Mouse (Mus musculus) fat pad, adult 2 months (tissue): Measurements from ENCODE around the gene Gm10203.
"Not testable (repeated sequence)": the region's sequence is repeated elsewhere in the genome, so short reads cannot be mapped to it uniquely, and the experiment has no call there.

Experiments
- DNase-seq: peaks from one replicate; pipeline ENCODE4 v3.0.0-alpha.2; 2011; ENCODE audit warnings: low read depth, low spot score; ENCODE audit errors: extremely low read depth

The Gm10203 gene

GRCm38 (mm10) chr6:149134391-149135150 lies 4.6 kb downstream of the Gm10203 start:
- no peak for DNase-seq

DNA sequence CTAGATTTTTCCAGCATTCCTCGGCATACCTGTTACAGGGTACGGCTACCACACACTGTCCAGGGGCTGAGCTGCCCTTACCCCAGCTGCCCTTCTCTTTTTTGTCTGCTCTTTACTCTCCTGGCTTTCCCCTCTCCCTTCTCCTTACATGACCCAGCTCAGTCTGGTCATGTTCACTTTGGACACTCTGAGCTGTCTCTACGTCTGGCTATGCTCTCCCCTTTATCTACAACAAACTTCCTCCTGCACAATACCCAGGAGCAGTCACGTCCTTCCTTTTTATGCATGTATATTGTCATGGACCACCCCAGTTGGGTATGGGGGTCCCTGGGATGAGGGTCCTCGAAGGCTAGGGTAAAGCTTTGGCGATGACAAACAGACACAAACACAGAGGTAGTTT lies 5.7 kb downstream of the Gm10203 start:
- no peak for DNase-seq

- no peak for DNase-seq
Measured at GRCm38 (mm10) chr6:149137936-149138335, 8.0 kb downstream of the Gm10203 start.

DNA sequence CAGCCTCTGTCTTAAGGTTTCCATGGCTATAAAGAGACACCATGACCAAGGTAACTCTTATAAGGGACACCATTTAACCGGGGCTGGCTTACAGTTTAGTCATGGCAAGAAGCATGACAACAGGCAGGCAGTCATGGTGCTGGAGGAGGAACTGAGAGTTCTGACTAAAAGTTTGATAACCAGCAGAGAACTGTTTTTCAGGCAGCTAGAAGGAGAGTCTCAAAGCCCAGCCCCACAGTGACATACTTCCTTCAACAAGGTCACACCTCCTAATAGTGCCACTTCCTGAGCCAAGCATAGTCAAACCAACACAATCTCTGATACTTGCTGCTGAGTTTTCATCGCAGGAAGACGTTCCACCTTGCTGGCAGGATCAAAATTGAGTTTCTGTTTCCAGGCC lies 9.0 kb downstream of the Gm10203 start:
- DNase-seq: no peak

- no peak for DNase-seq
Measured at GRCm38 (mm10) chr6:149139471-149139870, 9.5 kb downstream of the Gm10203 start, which contains the start of gene Etfbkmt. Gene Etfbkmt (plus strand): TSS chr6:149139849.

GRCm38 (mm10) chr6:149141393-149142173 lies 11.6 kb downstream of the Gm10203 start:
- DNase-seq: no peak

DNA sequence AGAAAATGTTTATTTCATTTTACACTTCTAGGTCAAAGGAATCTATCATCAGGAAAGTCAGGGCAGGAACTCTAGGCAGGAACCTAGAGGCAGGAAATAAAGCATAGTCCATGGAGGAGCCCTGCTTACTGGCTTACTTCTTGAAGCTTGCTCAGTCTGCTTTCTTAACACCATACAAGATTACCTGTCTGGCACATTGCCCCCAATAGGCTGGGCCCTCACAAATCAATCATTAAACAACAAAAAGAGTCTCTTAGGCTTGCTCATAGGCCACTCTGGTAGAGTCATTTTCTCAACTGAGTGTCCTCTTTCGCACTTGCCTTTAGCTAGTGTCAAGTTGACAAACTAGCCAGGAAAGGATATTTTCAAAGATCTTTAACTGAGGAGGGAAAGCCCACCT lies 15.2 kb downstream of the Gm10203 start:
- no peak for DNase-seq

GRCm38 (mm10) chr6:149148436-149149229 lies 18.7 kb downstream of the Gm10203 start:
- DNase-seq: no peak

- no peak for DNase-seq
Measured at GRCm38 (mm10) chr6:149152119-149152518, 22.1 kb downstream of the Gm10203 start.

GRCm38 (mm10) chr6:149153473-149154115 lies 23.6 kb downstream of the Gm10203 start:
- DNase-seq: no peak

- no peak for DNase-seq
Measured at GRCm38 (mm10) chr6:149154116-149155030, 24.4 kb downstream of the Gm10203 start.

DNA sequence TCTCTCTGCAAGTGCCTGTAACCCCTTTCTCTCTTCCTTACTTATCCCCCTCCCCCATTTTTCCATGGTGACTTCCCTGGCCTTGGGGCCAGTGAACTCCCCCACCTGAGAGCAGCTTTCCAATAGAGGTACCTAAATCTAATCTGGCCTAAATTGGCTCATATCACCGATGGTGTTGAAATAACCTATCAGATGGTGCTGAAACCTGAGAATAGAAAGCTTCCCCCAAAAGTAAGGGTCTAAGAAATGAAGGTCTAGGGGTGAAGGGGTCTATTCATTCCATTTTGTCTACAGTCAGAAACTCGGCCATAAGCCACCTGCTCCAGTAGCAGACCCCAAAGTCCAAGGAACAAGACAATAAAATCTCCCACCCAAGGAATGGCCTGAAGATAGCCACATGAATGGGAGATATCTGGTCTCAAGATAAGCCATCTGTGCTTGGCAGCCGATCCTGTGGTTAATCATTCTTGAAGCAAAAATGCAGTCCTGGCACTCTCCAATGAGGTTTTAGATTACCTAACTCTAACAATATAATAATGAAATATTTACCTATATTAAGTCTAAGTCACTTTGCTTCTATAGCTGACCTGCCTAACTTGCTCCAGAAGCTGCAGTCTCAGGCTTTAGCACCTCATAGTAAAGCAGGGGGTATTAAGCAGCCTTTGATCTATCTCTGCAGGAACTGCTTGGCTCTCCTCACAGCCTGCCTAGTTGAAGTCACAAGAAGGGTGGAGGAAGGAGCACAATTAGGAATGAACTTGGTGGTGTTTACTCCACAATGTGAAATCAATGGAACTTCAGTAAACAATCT lies 25.3 kb downstream of the Gm10203 start:
- DNase-seq: no peak

GRCm38 (mm10) chr6:149167038-149167437 lies 37.1 kb downstream of the Gm10203 start:
- not testable (repeated sequence) for DNase-seq

- no peak for DNase-seq
Measured at GRCm38 (mm10) chr6:149167672-149168071, 37.7 kb downstream of the Gm10203 start.

DNA sequence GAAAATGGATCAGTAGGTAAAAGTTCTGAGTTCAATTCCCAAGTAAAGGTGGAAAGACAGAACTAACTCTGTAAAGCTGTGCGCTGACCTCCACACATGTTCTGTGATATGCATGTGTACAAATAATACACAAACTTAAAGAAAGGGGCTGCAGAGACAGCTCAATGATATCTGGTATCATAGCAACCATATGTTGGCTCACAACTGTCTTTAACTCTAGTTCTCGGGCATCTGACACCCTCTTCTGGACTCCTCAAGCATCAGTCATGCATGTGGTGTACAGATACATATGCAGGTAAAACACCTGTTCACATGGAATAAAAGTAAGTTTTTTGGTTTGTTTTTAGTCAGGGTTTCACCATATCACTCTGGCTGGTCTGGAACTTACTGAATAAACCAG lies 38.5 kb downstream of the Gm10203 start:
- no peak for DNase-seq

DNA sequence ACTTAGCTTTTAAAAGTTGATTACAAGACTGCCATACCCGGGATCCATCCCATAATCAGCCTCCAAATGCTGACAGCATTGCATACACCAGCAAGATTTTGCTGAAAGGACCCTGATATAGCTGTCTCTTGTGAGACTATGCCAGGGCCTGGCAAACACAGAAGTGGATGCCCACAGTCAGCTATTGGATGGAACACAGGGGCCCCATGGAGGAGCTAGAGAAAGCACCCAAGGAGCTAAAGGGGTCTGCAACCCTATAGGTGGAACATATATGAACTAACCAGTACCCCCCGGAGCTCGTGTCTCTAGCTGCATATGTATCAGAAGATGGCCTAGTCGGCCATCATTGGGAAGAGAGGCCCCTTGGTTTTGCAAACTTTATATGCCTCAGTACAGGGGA lies 40.0 kb downstream of the Gm10203 start:
- not testable (repeated sequence) for DNase-seq

GRCm38 (mm10) chr6:149173831-149174625 lies 44.1 kb downstream of the Gm10203 start:
- no peak for DNase-seq

- DNase-seq: no peak
Measured at GRCm38 (mm10) chr6:149174932-149175570, 45.1 kb downstream of the Gm10203 start.
